In the genomic region with DNA sequence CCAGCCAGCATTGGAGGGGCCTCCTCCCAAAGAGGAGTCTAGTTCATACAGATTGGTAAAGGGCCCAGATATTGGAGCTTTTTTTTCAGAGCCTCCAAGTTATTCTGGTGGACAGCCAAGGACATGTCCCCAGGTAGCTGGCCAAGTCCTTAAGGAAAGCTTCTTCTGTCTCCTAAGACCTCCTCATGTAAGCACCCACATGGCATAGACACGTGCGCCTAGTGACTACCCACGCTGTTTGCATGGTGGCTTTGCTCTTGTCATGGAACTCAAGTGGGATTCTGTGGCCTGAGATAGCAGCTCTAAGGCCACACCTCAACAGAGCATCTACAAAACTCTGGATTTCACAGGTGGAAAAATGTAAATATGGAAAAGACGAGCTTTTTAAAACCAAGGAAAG, we compare ENCODE assay signal across 18 mouse cellular contexts.
DNase-seq lines count a peak whose midpoint lies in the region; ATAC-seq and TF ChIP-seq lines count a peak whose summit lies in the region.
"Had no signal": no experiment of that assay in that cellular context is flagged by ENCODE, and none has a peak within 500 bp of the region (broad histone marks: within the 10 kb centered on the region; RNA-seq: fewer than 3 reads in every experiment).

No protein-coding gene starts in this region.

- H3K9me3 ChIP-seq in liver, embryonic 11.5 days (ENCODE audit: control insufficient read depth, low read length), result no peaks in the 10 kb centered on the region
- H3K9me3 ChIP-seq: embryonic facial prominence, embryonic 15.5 days; forebrain, embryonic 12.5 days; hindbrain, embryonic 10.5 days; midbrain, embryonic 15.5 days had no signal

- ATAC-seq in cerebellum, adult (ENCODE audit: insufficient number of reproducible peaks, low FRiP score, low TSS enrichment), result 0 out of 2 replicates have a peak, but pooled peaks have one; percentile 8
- ATAC-seq in liver, embryonic 11.5 days (replicated peaks; ENCODE audit: low FRiP score), result no peak
- ATAC-seq: activated CD4-positive, CD25-positive, alpha-beta regulatory T cell, adult 4 months; midbrain, embryonic 15.5 days had no signal

- DNase-seq in cerebellum, postnatal 4 days (ENCODE audit: low spot score in 2 of 2), result no peak
- no peak for DNase-seq in liver, adult 2 months (ENCODE audit: extremely low read depth, low read depth, low spot score)
- no peak for DNase-seq in liver, embryonic 11.5 days (ENCODE audit: low spot score)
- DNase-seq in cerebellum, adult 18-20 months, result peak; percentile 55 to 66
- DNase-seq in T-cell, adult 2 months (ENCODE audit: low spot score), result no peak
- DNase-seq in layer of hippocampus, adult 8-10 months (ENCODE audit: low spot score in 2 of 2), result no peak
- DNase-seq: kidney, postnatal 10 days; right cerebral cortex, postnatal 25 days; thymus, adult 2 months had no signal

- no peak for TF ChIP-seq POLR2A in liver, adult 2 months (IDR thresholded peaks at IDR 0.05; ENCODE audit: extremely low read depth, insufficient read depth, low read length)
- TF ChIP-seq POLR2A in cortical plate, adult 2 months (IDR thresholded peaks at IDR 0.05; ENCODE audit: extremely low read depth, insufficient read depth, low read length), result no peak

- H3K4me1 ChIP-seq in liver, adult 2 months (ENCODE audit: control insufficient read depth, insufficient read depth, low read length), result peaks cover 9% of the 10 kb centered on the region
- H3K4me1 ChIP-seq in liver, embryonic 11.5 days (replicated peaks; ENCODE audit: control insufficient read depth, insufficient read depth, low read length), result no peaks in the 10 kb centered on the region
- no peaks in the 10 kb centered on the region for H3K4me1 ChIP-seq in cortical plate, adult 2 months (ENCODE audit: control insufficient read depth, insufficient read depth, low read length)

- no peaks in the 10 kb centered on the region for H3K79me2 ChIP-seq in liver, adult 2 months (ENCODE audit: control insufficient read depth, insufficient read depth, low read length)

- no peaks in the 10 kb centered on the region for H3K36me3 ChIP-seq in liver, adult 2 months (ENCODE audit: control insufficient read depth, insufficient read depth, low read length)
- H3K36me3 ChIP-seq in liver, embryonic 11.5 days (ENCODE audit: control insufficient read depth, insufficient read depth, low read length), result no peaks in the 10 kb centered on the region
- H3K36me3 ChIP-seq: embryonic facial prominence, embryonic 15.5 days; forebrain, embryonic 12.5 days; hindbrain, embryonic 10.5 days; midbrain, embryonic 15.5 days had no signal

- no peak for TF ChIP-seq CTCF in liver, adult 2 months (IDR thresholded peaks at IDR 0.05; ENCODE audit: low read depth, low read length)
- no peak for TF ChIP-seq CTCF in cortical plate, adult 2 months (IDR thresholded peaks at IDR 0.05; ENCODE audit: extremely low read depth, insufficient read depth, low read length)

- no peaks in the 10 kb centered on the region for H3K27me3 ChIP-seq in liver, adult 2 months (ENCODE audit: control insufficient read depth, insufficient read depth, low read length)
- H3K27me3 ChIP-seq in liver, embryonic 11.5 days (replicated peaks; ENCODE audit: control insufficient read depth, insufficient read depth, low read length), result no peaks in the 10 kb centered on the region
- H3K27me3 ChIP-seq: embryonic facial prominence, embryonic 15.5 days; forebrain, embryonic 12.5 days; midbrain, embryonic 15.5 days had no signal

- no peak overlapping the region for H3K9ac ChIP-seq in liver, adult 2 months (ENCODE audit: low read depth, low read length)
- no peak overlapping the region for H3K9ac ChIP-seq in liver, embryonic 11.5 days (ENCODE audit: low read depth, low read length)
- H3K9ac ChIP-seq: embryonic facial prominence, embryonic 15.5 days; forebrain, embryonic 12.5 days; liver, embryonic 14.5 days; midbrain, embryonic 15.5 days had no signal

- peak overlapping the region; percentile 90 for H3K27ac ChIP-seq in liver, adult 2 months (replicated peaks; ENCODE audit: insufficient read depth, low read depth, low read length)
- no peak overlapping the region for H3K27ac ChIP-seq in liver, embryonic 11.5 days (ENCODE audit: low read depth, low read length)
- H3K27ac ChIP-seq in cortical plate, adult 2 months (ENCODE audit: insufficient read depth, low read length), result 0 out of 2 replicates have a peak overlapping the region, but pooled peaks have one; percentile 11
- H3K27ac ChIP-seq: embryonic facial prominence, embryonic 15.5 days; forebrain, embryonic 12.5 days; hindbrain, embryonic 10.5 days; liver, embryonic 14.5 days; midbrain, embryonic 15.5 days had no signal

- WGBS in liver, adult 2 months, result 41% methylated on average over 4 of the region's 4 CpGs
- 86% methylated on average over 4 of the region's 4 CpGs for WGBS in liver, embryonic 11.5 days

- no peak overlapping the region for H3K4me2 ChIP-seq in liver, embryonic 11.5 days
- H3K4me2 ChIP-seq: embryonic facial prominence, embryonic 15.5 days; forebrain, embryonic 12.5 days; heart, embryonic 11.5 days; midbrain, embryonic 15.5 days had no signal

- no peak overlapping the region for H3K4me3 ChIP-seq in liver, adult 2 months (ENCODE audit: insufficient read depth, low read depth, low read length)
- H3K4me3 ChIP-seq in liver, embryonic 11.5 days (ENCODE audit: low read depth, low read length), result no peak overlapping the region
- no peak overlapping the region for H3K4me3 ChIP-seq in cortical plate, adult 2 months (ENCODE audit: insufficient read depth, low read length)
- H3K4me3 ChIP-seq: embryonic facial prominence, embryonic 15.5 days; forebrain, embryonic 12.5 days; hindbrain, embryonic 10.5 days; midbrain, embryonic 15.5 days had no signal

Comparison
In these comparisons a context has a peak if more than half of its experiments do, and no peak if none do; other contexts are left out.
1. DNase-seq: peak in cerebellum, adult 18-20 months (2 of 2); none in cerebellum, postnatal 4 days (0 of 2), liver, adult 2 months (single experiment), liver, embryonic 11.5 days (single experiment), T-cell, adult 2 months (single experiment) and layer of hippocampus, adult 8-10 months (0 of 2).